Mouse (Mus musculus): ENCODE results near the gene Dlgap4. TPM values are rescaled to one million over a fixed set of nuclear protein-coding genes. Genes with fewer than 3 reads are reported as not detected.

The Dlgap4 gene
- polyA plus RNA-seq, 1 experiment from 2014 or later, result 68.5 TPM

- peaks cover 64% of the 10 kb centered on the region for H3K27me3 ChIP-seq (ENCODE audit: insufficient read depth, low read length)
- no peak overlapping the region for H3K9ac ChIP-seq (replicated peaks; ENCODE audit: low read length)
- peak overlapping the region; percentile 99; the same call in 1 of the 2 replicates for H3K4me2 ChIP-seq (replicated peaks; ENCODE audit: low read depth, low read length)
- H3K4me1 ChIP-seq (ENCODE audit: insufficient read depth, low read length), result peaks cover 14% of the 10 kb centered on the region
- no peak for ATAC-seq (ENCODE audit: low FRiP score, low TSS enrichment)
- H3K36me3 ChIP-seq (ENCODE audit: insufficient read depth, low read length), result no peaks in the 10 kb centered on the region
- H3K9me3 ChIP-seq (ENCODE audit: low read length), result no peaks in the 10 kb centered on the region
- WGBS, result 8% methylated on average over 30 of the region's 31 CpGs
- peak overlapping the region; percentile 62 for H3K4me3 ChIP-seq (ENCODE audit: low read length)
- H3K27ac ChIP-seq (ENCODE audit: low read length), result no peak overlapping the region
Observed at GRCm38 (mm10) chr2:156614661-156615654, 1.5 kb downstream of the Dlgap4 start.

- Histone ChIP-seq H3K9ac (replicated peaks; ENCODE audit: low read length) (no peak overlapping the region), H3K27me3 (ENCODE audit: insufficient read depth, low read length) (peaks cover 54% of the 10 kb centered on the region), H3K4me2 (replicated peaks; ENCODE audit: low read depth, low read length) (no peak overlapping the region), H3K9me3 (ENCODE audit: low read length) (no peaks in the 10 kb centered on the region), H3K36me3 (ENCODE audit: insufficient read depth, low read length) (no peaks in the 10 kb centered on the region), H3K4me3 (ENCODE audit: low read length) (no peak overlapping the region), H3K27ac (ENCODE audit: low read length) (no peak overlapping the region), H3K4me1 (ENCODE audit: insufficient read depth, low read length) (peaks cover 14% of the 10 kb centered on the region)
- 64% methylated on average over 7 of the region's 7 CpGs for WGBS
- no peak for ATAC-seq (ENCODE audit: low FRiP score, low TSS enrichment)
Observed at GRCm38 (mm10) chr2:156616513-156616912, 3.0 kb downstream of the Dlgap4 start.

- no peak overlapping the region for H3K9ac ChIP-seq (replicated peaks; ENCODE audit: low read length)
- no peaks in the 10 kb centered on the region for H3K9me3 ChIP-seq (ENCODE audit: low read length)
- no peak overlapping the region for H3K4me3 ChIP-seq (ENCODE audit: low read length)
- 49% methylated on average over 11 of the region's 11 CpGs for WGBS
- no peak for ATAC-seq (ENCODE audit: low FRiP score, low TSS enrichment)
- H3K4me1 ChIP-seq (ENCODE audit: insufficient read depth, low read length), result peaks cover 14% of the 10 kb centered on the region
- no peak overlapping the region for H3K27ac ChIP-seq (ENCODE audit: low read length)
- H3K4me2 ChIP-seq (replicated peaks; ENCODE audit: low read depth, low read length), result no peak overlapping the region
- no peaks in the 10 kb centered on the region for H3K36me3 ChIP-seq (ENCODE audit: insufficient read depth, low read length)
- peaks cover 45% of the 10 kb centered on the region for H3K27me3 ChIP-seq (ENCODE audit: insufficient read depth, low read length)
Observed at GRCm38 (mm10) chr2:156617536-156617935, 4.0 kb downstream of the Dlgap4 start.

- ATAC-seq (ENCODE audit: low FRiP score, low TSS enrichment), result no peak
- Histone ChIP-seq H3K9me3 (ENCODE audit: low read length) (no peaks in the 10 kb centered on the region), H3K36me3 (ENCODE audit: insufficient read depth, low read length) (no peaks in the 10 kb centered on the region), H3K4me3 (ENCODE audit: low read length) (no peak overlapping the region), H3K4me2 (replicated peaks; ENCODE audit: low read depth, low read length) (no peak overlapping the region), H3K27me3 (ENCODE audit: insufficient read depth, low read length) (peaks cover 15% of the 10 kb centered on the region), H3K27ac (ENCODE audit: low read length) (no peak overlapping the region), H3K9ac (replicated peaks; ENCODE audit: low read length) (no peak overlapping the region), H3K4me1 (ENCODE audit: insufficient read depth, low read length) (no peaks in the 10 kb centered on the region)
- 84% methylated on average over 8 of the region's 8 CpGs for WGBS
Observed at GRCm38 (mm10) chr2:156620874-156621273, 7.4 kb downstream of the Dlgap4 start.

GRCm38 (mm10) chr2:156621449-156621848, 7.9 kb downstream of the Dlgap4 start:
- ATAC-seq (ENCODE audit: low FRiP score, low TSS enrichment), result no peak
- H3K4me2 ChIP-seq (replicated peaks; ENCODE audit: low read depth, low read length), result no peak overlapping the region
- peaks cover 10% of the 10 kb centered on the region for H3K27me3 ChIP-seq (ENCODE audit: insufficient read depth, low read length)
- H3K4me1 ChIP-seq (ENCODE audit: insufficient read depth, low read length), result no peaks in the 10 kb centered on the region
- H3K27ac ChIP-seq (ENCODE audit: low read length), result no peak overlapping the region
- H3K9ac ChIP-seq (replicated peaks; ENCODE audit: low read length), result no peak overlapping the region
- no peaks in the 10 kb centered on the region for H3K36me3 ChIP-seq (ENCODE audit: insufficient read depth, low read length)
- no peaks in the 10 kb centered on the region for H3K9me3 ChIP-seq (ENCODE audit: low read length)
- WGBS, result 64% methylated on average over 5 of the region's 5 CpGs
- H3K4me3 ChIP-seq (ENCODE audit: low read length), result no peak overlapping the region

- Histone ChIP-seq H3K27ac (ENCODE audit: low read length) (no peak overlapping the region), H3K9ac (replicated peaks; ENCODE audit: low read length) (no peak overlapping the region), H3K36me3 (ENCODE audit: insufficient read depth, low read length) (no peaks in the 10 kb centered on the region), H3K9me3 (ENCODE audit: low read length) (no peaks in the 10 kb centered on the region), H3K4me1 (ENCODE audit: insufficient read depth, low read length) (no peaks in the 10 kb centered on the region), H3K27me3 (ENCODE audit: insufficient read depth, low read length) (peaks cover 3% of the 10 kb centered on the region; the same call in 1 of the 2 replicates), H3K4me3 (ENCODE audit: low read length) (no peak overlapping the region), H3K4me2 (replicated peaks; ENCODE audit: low read depth, low read length) (no peak overlapping the region)
- ATAC-seq (ENCODE audit: low FRiP score, low TSS enrichment), result no peak
- WGBS, result 86% methylated on average over 6 of the region's 6 CpGs
Observed at GRCm38 (mm10) chr2:156622192-156622591, 8.7 kb downstream of the Dlgap4 start.

GRCm38 (mm10) chr2:156623246-156623645, 9.7 kb downstream of the Dlgap4 start:
- Histone ChIP-seq H3K9me3 (ENCODE audit: low read length) (no peaks in the 10 kb centered on the region), H3K9ac (replicated peaks; ENCODE audit: low read length) (no peak overlapping the region), H3K36me3 (ENCODE audit: insufficient read depth, low read length) (no peaks in the 10 kb centered on the region), H3K4me2 (replicated peaks; ENCODE audit: low read depth, low read length) (no peak overlapping the region), H3K27ac (ENCODE audit: low read length) (no peak overlapping the region), H3K4me3 (ENCODE audit: low read length) (no peak overlapping the region), H3K27me3 (ENCODE audit: insufficient read depth, low read length) (peaks cover 3% of the 10 kb centered on the region; the same call in 1 of the 2 replicates), H3K4me1 (ENCODE audit: insufficient read depth, low read length) (no peaks in the 10 kb centered on the region)
- no peak for ATAC-seq (ENCODE audit: low FRiP score, low TSS enrichment)
- 81% methylated on average over 2 of the region's 2 CpGs for WGBS

- Histone ChIP-seq H3K4me3 (ENCODE audit: low read length) (no peak overlapping the region), H3K9me3 (ENCODE audit: low read length) (0 out of 2 replicates have a peak, but pooled peaks cover 4% of the 10 kb centered on the region), H3K27me3 (ENCODE audit: insufficient read depth, low read length) (no peaks in the 10 kb centered on the region), H3K4me2 (replicated peaks; ENCODE audit: low read depth, low read length) (no peak overlapping the region), H3K27ac (ENCODE audit: low read length) (no peak overlapping the region), H3K4me1 (ENCODE audit: insufficient read depth, low read length) (no peaks in the 10 kb centered on the region), H3K36me3 (ENCODE audit: insufficient read depth, low read length) (no peaks in the 10 kb centered on the region), H3K9ac (replicated peaks; ENCODE audit: low read length) (no peak overlapping the region)
- WGBS, result 84% methylated on average over 18 of the region's 18 CpGs
- ATAC-seq (ENCODE audit: low FRiP score, low TSS enrichment), result no peak
Observed at GRCm38 (mm10) chr2:156625307-156625706, 11.8 kb downstream of the Dlgap4 start.

GRCm38 (mm10) chr2:156626119-156626518, 12.6 kb downstream of the Dlgap4 start:
- no peak overlapping the region for H3K4me2 ChIP-seq (replicated peaks; ENCODE audit: low read depth, low read length)
- ATAC-seq (ENCODE audit: low FRiP score, low TSS enrichment), result no peak
- no peaks in the 10 kb centered on the region for H3K27me3 ChIP-seq (ENCODE audit: insufficient read depth, low read length)
- 85% methylated on average over 9 of the region's 9 CpGs for WGBS
- no peak overlapping the region for H3K9ac ChIP-seq (replicated peaks; ENCODE audit: low read length)
- 0 out of 2 replicates have a peak, but pooled peaks cover 9% of the 10 kb centered on the region for H3K9me3 ChIP-seq (ENCODE audit: low read length)
- no peaks in the 10 kb centered on the region for H3K36me3 ChIP-seq (ENCODE audit: insufficient read depth, low read length)
- H3K4me3 ChIP-seq (ENCODE audit: low read length), result no peak overlapping the region
- H3K27ac ChIP-seq (ENCODE audit: low read length), result no peak overlapping the region
- no peaks in the 10 kb centered on the region for H3K4me1 ChIP-seq (ENCODE audit: insufficient read depth, low read length)

- H3K9me3 ChIP-seq (ENCODE audit: low read length), result 0 out of 2 replicates have a peak, but pooled peaks cover 9% of the 10 kb centered on the region
- no peak overlapping the region for H3K4me3 ChIP-seq (ENCODE audit: low read length)
- H3K4me1 ChIP-seq (ENCODE audit: insufficient read depth, low read length), result no peaks in the 10 kb centered on the region
- no peak for ATAC-seq (ENCODE audit: low FRiP score, low TSS enrichment)
- H3K27me3 ChIP-seq (ENCODE audit: insufficient read depth, low read length), result no peaks in the 10 kb centered on the region
- H3K9ac ChIP-seq (replicated peaks; ENCODE audit: low read length), result no peak overlapping the region
- H3K36me3 ChIP-seq (ENCODE audit: insufficient read depth, low read length), result no peaks in the 10 kb centered on the region
- 72% methylated on average over 8 of the region's 8 CpGs for WGBS
- H3K27ac ChIP-seq (ENCODE audit: low read length), result no peak overlapping the region
- no peak overlapping the region for H3K4me2 ChIP-seq (replicated peaks; ENCODE audit: low read depth, low read length)
Observed at GRCm38 (mm10) chr2:156626544-156626943, 13.0 kb downstream of the Dlgap4 start.
